Mouse (Mus musculus) bone marrow macrophage, adult 2 months (primary cell): ENCODE data around the gene Cx3cl1.

ENCODE experiments used
- CTCF ChIP-seq: IDR thresholded peaks from 2 replicates; pipeline ENCODE4 v1.5.1; 2012; ENCODE audit warnings: low read depth, mild to moderate bottlenecking, low read length, moderate library complexity
- POLR2A ChIP-seq: IDR thresholded peaks from 2 replicates; pipeline ENCODE4 v1.6.1; 2012; ENCODE audit warnings: mild to moderate bottlenecking, low read depth, low read length, borderline replicate concordance

- TF ChIP-seq POLR2A (no peak), CTCF (no peak)
Observed at GRCm38 (mm10) chr8:94807506-94807905, 35.7 kb downstream of the Cx3cl1 start.
